Mouse (Mus musculus): ENCODE data around the gene Auts2. TPM values are rescaled to one million over a fixed set of nuclear protein-coding genes. Genes with fewer than 3 reads are reported as not detected.
A peak's percentile ranks its signal among the peaks of the same experiment; 100 is the strongest.

Gene Auts2
- polyA plus RNA-seq, 1 experiment from 2014 or later: 14.7 TPM

DNA sequence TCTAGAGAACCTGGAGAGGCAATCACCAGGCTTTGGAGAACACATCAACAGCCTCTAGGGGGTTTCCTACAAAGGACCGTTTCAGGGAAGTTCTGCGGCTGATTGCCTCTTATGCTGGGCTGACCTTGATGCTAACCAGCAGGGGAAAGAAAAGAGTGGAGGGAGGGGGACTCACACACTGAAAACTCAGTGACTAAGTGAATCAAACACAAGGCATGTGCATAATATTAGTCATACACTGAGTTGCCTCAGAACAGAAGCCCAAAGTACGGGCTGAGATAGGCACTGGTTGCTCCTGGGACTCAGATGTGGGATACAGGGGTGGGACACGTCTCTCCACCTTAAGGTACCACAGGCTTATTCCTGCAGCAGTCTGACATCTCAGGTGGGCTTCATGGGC, 667.2 kb downstream of the Auts2 start:
- Histone ChIP-seq H3K4me2 (ENCODE audit: low read depth, low read length) (no peak overlapping the region), H3K4me1 (ENCODE audit: control insufficient read depth, insufficient read depth, low read length) (no peaks in the 10 kb centered on the region), H3K27ac (ENCODE audit: low read length) (no peak overlapping the region), H3K9me3 (ENCODE audit: control insufficient read depth, low read length) (no peaks in the 10 kb centered on the region), H3K36me3 (ENCODE audit: control insufficient read depth, insufficient read depth, low read length) (no peaks in the 10 kb centered on the region), H3K27me3 (replicated peaks; ENCODE audit: control insufficient read depth, insufficient read depth, low read length) (no peaks in the 10 kb centered on the region), H3K4me3 (ENCODE audit: low read length) (no peak overlapping the region), H3K9ac (ENCODE audit: low read depth, low read length) (no peak overlapping the region)
- 82% methylated on average over 4 of the region's 4 CpGs for WGBS
- no peak for ATAC-seq

DNA sequence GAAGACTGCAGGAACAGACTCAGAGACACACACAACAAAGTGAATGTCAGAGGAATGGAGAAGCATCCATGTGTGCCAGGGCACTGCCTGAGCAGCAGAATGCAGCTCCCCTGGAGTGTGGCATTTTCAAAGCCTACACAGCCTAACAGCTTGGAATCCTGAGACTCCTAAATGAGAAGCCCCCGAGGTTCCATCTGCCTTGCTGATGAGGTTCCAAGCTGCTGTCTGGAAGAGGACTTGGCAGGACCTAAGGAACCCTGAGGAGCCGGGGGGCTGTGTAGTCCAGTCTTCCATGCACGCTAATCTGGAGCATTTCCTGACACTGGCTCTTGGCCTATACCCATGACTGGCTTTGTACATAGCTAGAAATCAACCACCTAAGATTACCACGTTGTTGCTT, 670.0 kb downstream of the Auts2 start:
- H3K27me3 ChIP-seq (replicated peaks; ENCODE audit: control insufficient read depth, insufficient read depth, low read length): no peaks in the 10 kb centered on the region
- no peaks in the 10 kb centered on the region for H3K36me3 ChIP-seq (ENCODE audit: control insufficient read depth, insufficient read depth, low read length)
- WGBS: 76% methylated on average over 4 of the region's 4 CpGs
- no peak overlapping the region for H3K9ac ChIP-seq (ENCODE audit: low read depth, low read length)
- H3K4me2 ChIP-seq (ENCODE audit: low read depth, low read length): no peak overlapping the region
- no peak for ATAC-seq
- H3K9me3 ChIP-seq (ENCODE audit: control insufficient read depth, low read length): no peaks in the 10 kb centered on the region
- H3K27ac ChIP-seq (ENCODE audit: low read length): no peak overlapping the region
- H3K4me1 ChIP-seq (ENCODE audit: control insufficient read depth, insufficient read depth, low read length): no peaks in the 10 kb centered on the region
- H3K4me3 ChIP-seq (ENCODE audit: low read length): no peak overlapping the region

DNA sequence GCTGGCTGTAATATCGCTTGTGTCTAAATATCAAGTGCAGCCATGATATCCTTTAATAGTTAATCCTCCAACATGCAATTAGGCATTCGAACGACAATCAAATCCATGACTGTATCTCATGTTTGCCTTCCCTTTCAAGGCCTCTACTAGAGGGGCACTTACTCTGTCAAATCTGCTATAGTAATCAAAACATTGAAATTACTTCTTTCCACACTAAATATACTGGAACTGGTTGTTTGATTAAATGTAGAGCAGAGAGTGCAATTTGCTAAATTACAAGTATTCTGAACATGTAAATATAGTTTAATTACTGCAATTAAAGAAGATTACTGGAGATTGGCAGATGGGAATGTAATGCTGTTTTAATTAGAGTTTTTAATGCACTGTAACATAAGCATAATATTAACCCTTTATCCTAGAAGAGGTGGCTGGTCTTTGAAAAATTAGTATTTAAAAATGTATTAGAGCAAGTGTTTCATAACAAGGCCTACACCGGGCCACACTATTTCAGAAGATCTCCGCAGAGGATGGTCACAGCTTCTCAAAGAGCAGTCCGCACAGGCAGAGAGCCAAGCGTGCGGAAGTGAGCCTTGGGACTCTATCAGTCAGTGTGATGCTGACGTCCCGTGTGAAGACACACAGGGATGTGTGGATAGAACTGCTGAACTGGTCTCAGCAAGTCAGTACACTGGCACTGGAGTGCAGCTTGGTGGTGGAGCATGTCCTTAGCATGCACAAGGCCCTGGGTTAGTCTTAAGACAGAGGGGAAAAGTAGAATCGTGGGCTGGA, 673.2 kb downstream of the Auts2 start:
- H3K27ac ChIP-seq (ENCODE audit: low read length): no peak overlapping the region
- no peak overlapping the region for H3K9ac ChIP-seq (ENCODE audit: low read depth, low read length)
- H3K27me3 ChIP-seq (replicated peaks; ENCODE audit: control insufficient read depth, insufficient read depth, low read length): no peaks in the 10 kb centered on the region
- no peak overlapping the region for H3K4me2 ChIP-seq (ENCODE audit: low read depth, low read length)
- WGBS: 85% methylated on average over 11 of the region's 11 CpGs
- no peaks in the 10 kb centered on the region for H3K9me3 ChIP-seq (ENCODE audit: control insufficient read depth, low read length)
- H3K4me1 ChIP-seq (ENCODE audit: control insufficient read depth, insufficient read depth, low read length): no peaks in the 10 kb centered on the region
- no peaks in the 10 kb centered on the region for H3K36me3 ChIP-seq (ENCODE audit: control insufficient read depth, insufficient read depth, low read length)
- ATAC-seq: no peak
- no peak overlapping the region for H3K4me3 ChIP-seq (ENCODE audit: low read length)

DNA sequence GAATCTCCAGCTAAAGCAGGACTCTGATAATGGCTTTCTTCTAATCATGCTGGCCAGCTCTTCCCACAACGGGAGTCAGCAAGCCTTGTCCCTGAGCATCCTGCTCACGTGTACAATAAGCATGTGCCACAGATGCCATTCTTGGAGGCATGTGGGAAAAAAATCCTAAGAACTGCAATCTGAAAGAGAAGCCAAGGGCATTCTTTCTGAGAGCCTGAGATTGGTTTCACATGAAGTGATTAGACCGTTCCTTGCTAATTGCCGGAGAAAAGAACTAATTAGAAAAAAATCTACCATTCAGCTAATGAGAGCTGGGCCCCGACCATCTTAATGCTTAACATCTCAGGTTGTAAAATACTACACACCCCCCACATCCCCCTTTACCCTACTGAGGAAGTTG, 677.9 kb downstream of the Auts2 start:
- Histone ChIP-seq H3K27me3 (replicated peaks; ENCODE audit: control insufficient read depth, insufficient read depth, low read length) (no peaks in the 10 kb centered on the region), H3K27ac (ENCODE audit: low read length) (no peak overlapping the region), H3K4me3 (ENCODE audit: low read length) (no peak overlapping the region), H3K4me1 (ENCODE audit: control insufficient read depth, insufficient read depth, low read length) (no peaks in the 10 kb centered on the region), H3K9ac (ENCODE audit: low read depth, low read length) (no peak overlapping the region), H3K9me3 (ENCODE audit: control insufficient read depth, low read length) (no peaks in the 10 kb centered on the region), H3K36me3 (ENCODE audit: control insufficient read depth, insufficient read depth, low read length) (no peaks in the 10 kb centered on the region), H3K4me2 (ENCODE audit: low read depth, low read length) (no peak overlapping the region)
- no peak for ATAC-seq
- 83% methylated on average over 5 of the region's 5 CpGs for WGBS

DNA sequence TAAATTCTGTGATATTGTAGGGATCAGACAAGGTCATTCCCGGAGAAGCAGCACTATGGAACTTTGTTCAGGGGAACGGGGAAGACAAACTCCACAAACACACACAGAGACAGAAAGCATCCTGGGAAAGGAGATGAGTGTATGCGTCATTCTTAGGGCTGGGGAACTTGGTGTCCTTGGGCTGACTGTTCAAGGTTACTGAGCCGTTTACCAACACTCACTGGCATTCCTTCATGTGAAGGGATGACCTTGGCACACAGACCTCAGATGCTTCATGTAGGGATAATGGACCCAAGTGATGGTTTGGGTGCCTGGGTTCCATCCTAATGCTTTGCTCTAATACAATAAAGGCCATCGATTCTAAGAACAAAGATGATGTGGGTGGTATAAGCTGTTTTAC, 685.2 kb downstream of the Auts2 start:
- H3K9ac ChIP-seq (ENCODE audit: low read depth, low read length): no peak overlapping the region
- H3K9me3 ChIP-seq (ENCODE audit: control insufficient read depth, low read length): no peaks in the 10 kb centered on the region
- no peak overlapping the region for H3K27ac ChIP-seq (ENCODE audit: low read length)
- no peaks in the 10 kb centered on the region; the same call in 1 of the 2 replicates for H3K27me3 ChIP-seq (replicated peaks; ENCODE audit: control insufficient read depth, insufficient read depth, low read length)
- peaks cover 9% of the 10 kb centered on the region for H3K4me1 ChIP-seq (ENCODE audit: control insufficient read depth, insufficient read depth, low read length)
- no peaks in the 10 kb centered on the region for H3K36me3 ChIP-seq (ENCODE audit: control insufficient read depth, insufficient read depth, low read length)
- no peak for ATAC-seq
- no peak overlapping the region for H3K4me2 ChIP-seq (ENCODE audit: low read depth, low read length)
- no peak overlapping the region for H3K4me3 ChIP-seq (ENCODE audit: low read length)
- 83% methylated on average over 5 of the region's 5 CpGs for WGBS

DNA sequence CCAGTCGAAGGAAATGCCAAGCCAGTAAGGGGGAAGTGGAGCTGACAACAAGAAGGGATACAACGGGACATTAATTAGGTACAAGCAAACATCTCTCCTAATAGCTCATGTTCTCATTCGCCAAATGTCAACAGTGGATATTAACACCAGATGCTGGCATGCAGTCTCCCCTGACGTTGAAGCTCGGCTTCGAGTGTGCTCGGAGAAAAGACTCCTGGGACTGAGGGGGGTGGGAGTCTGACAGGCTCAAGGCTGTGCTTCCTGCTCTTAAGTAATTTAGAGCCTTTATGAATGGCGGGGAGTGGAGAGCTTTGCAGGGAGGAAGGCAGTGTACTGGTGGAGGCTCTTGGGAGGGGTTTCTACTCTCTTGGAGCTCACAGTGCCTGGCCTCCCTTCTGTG, 687.8 kb downstream of the Auts2 start:
- Histone ChIP-seq H3K27me3 (replicated peaks; ENCODE audit: control insufficient read depth, insufficient read depth, low read length) (no peaks in the 10 kb centered on the region; the same call in 1 of the 2 replicates), H3K4me1 (ENCODE audit: control insufficient read depth, insufficient read depth, low read length) (peaks cover 18% of the 10 kb centered on the region), H3K36me3 (ENCODE audit: control insufficient read depth, insufficient read depth, low read length) (no peaks in the 10 kb centered on the region), H3K27ac (ENCODE audit: low read length) (no peak overlapping the region), H3K9ac (ENCODE audit: low read depth, low read length) (no peak overlapping the region), H3K4me3 (ENCODE audit: low read length) (no peak overlapping the region), H3K9me3 (ENCODE audit: control insufficient read depth, low read length) (no peaks in the 10 kb centered on the region), H3K4me2 (ENCODE audit: low read depth, low read length) (no peak overlapping the region)
- no peak for ATAC-seq
- WGBS: 18% methylated on average over 8 of the region's 8 CpGs

DNA sequence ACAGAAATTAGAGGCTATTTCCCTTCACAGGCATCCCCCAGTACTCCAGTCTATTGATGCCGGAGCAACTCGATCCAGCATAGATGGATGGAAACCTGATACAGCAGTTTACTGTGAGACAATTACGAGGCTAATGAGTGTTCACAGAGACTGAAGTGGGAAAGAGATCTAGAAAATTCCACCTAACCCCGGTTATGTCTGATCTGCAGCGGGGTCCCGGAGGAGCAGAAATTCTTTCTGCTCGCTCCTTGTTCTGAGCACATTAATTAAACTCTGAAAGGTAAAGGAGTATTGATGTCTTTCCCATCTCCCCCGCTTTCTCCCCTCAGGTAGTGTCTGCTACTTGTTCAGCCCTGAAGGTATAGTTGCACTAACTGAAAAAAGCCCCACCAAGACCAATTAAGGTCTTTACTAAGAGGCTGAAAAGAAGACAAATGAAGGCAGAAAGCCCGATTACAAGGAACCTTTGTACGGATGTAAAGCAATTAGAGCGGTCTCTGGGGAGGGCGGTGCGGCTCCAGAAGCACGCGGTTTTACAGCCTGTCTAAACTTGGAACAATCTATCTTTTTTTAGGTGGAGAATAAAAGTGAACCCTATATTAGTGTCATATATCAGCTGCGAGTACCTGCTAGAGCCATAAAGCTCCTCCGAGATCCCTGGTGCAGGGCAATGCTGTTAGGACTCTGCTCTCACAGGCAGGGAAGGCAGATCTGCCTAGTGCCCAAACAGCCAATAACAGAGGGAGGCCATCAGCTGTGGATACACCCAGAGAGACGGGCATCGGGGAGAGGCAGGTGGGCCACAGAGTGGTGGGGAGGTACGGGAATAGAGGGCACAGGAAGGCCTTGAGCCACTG, 691.3 kb downstream of the Auts2 start:
- ATAC-seq: peak; percentile 95
- Histone ChIP-seq H3K27me3 (replicated peaks; ENCODE audit: control insufficient read depth, insufficient read depth, low read length) (no peaks in the 10 kb centered on the region), H3K4me2 (ENCODE audit: low read depth, low read length) (peak overlapping the region; percentile 26), H3K36me3 (ENCODE audit: control insufficient read depth, insufficient read depth, low read length) (no peaks in the 10 kb centered on the region), H3K9me3 (ENCODE audit: control insufficient read depth, low read length) (no peaks in the 10 kb centered on the region), H3K4me1 (ENCODE audit: control insufficient read depth, insufficient read depth, low read length) (peaks cover 18% of the 10 kb centered on the region), H3K9ac (ENCODE audit: low read depth, low read length) (no peak overlapping the region), H3K4me3 (ENCODE audit: low read length) (no peak overlapping the region), H3K27ac (ENCODE audit: low read length) (peak overlapping the region; percentile 71)
- 32% methylated on average over 20 of the region's 20 CpGs for WGBS

DNA sequence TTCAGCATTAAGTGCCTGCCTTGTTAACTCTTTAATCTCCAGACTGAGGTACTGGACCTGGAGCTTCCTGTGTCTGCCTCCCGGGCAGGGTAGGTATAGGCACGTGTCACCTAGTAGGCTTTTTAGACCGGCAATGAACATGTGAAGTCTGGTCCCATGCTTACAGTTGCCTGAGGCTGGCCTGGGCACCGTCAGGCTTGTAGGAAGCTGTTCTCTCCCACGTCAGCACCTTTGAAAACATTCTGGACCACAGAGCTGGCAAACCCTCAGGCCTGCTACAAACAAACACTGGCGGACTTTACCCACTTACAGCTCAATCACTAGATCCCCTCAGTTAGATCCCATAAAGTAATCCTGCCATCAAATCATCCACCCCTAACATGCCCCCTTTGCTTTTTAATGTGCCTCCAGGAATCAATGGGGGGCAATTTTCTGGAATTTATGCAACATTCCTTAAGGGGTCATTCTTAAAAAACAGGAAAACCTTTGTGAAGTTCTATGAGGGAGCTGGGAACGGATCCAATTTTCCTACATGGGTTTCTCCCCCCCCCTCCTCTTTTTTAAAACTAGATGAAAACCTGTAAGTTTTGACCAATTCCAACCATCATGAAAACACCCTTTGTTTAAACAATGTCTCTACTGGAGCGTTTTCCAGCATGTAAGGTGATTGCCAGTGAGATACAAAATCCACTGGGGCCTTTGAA, 692.4 kb downstream of the Auts2 start:
- Histone ChIP-seq H3K4me2 (ENCODE audit: low read depth, low read length) (no peak overlapping the region), H3K4me1 (ENCODE audit: control insufficient read depth, insufficient read depth, low read length) (peaks cover 13% of the 10 kb centered on the region), H3K27me3 (replicated peaks; ENCODE audit: control insufficient read depth, insufficient read depth, low read length) (no peaks in the 10 kb centered on the region), H3K9ac (ENCODE audit: low read depth, low read length) (peak overlapping the region; percentile 8; the same call in 1 of the 2 replicates), H3K9me3 (ENCODE audit: control insufficient read depth, low read length) (no peaks in the 10 kb centered on the region), H3K4me3 (ENCODE audit: low read length) (no peak overlapping the region), H3K27ac (ENCODE audit: low read length) (peak overlapping the region; percentile 25; the same call in 1 of the 2 replicates), H3K36me3 (ENCODE audit: control insufficient read depth, insufficient read depth, low read length) (no peaks in the 10 kb centered on the region)
- 63% methylated on average over 8 of the region's 8 CpGs for WGBS
- no peak for ATAC-seq

DNA sequence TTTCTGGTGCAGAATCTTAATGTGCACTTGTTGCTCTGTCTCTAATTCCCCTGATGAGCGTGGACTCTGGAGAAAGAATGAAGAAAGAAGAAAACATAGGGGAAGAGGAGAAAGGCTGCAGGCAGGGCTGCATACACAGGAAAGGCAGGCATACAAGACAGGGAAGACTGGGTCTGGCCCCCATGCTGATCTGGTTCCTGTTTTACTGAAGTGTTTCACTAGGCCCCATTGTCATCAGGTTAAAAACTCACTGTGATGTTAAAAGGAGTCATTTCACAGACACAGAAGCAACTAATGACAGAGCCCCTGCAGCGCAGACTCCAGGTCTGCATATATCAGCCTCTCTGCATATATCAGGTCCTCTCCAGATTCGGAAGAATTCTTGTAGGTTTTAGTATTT, 693.5 kb downstream of the Auts2 start:
- Histone ChIP-seq H3K4me3 (ENCODE audit: low read length) (no peak overlapping the region), H3K4me1 (ENCODE audit: control insufficient read depth, insufficient read depth, low read length) (peaks cover 10% of the 10 kb centered on the region), H3K9ac (ENCODE audit: low read depth, low read length) (no peak overlapping the region), H3K4me2 (ENCODE audit: low read depth, low read length) (no peak overlapping the region), H3K27ac (ENCODE audit: low read length) (no peak overlapping the region), H3K9me3 (ENCODE audit: control insufficient read depth, low read length) (no peaks in the 10 kb centered on the region), H3K36me3 (ENCODE audit: control insufficient read depth, insufficient read depth, low read length) (no peaks in the 10 kb centered on the region), H3K27me3 (replicated peaks; ENCODE audit: control insufficient read depth, insufficient read depth, low read length) (no peaks in the 10 kb centered on the region)
- ATAC-seq: no peak
- WGBS: 85% methylated on average over 3 of the region's 3 CpGs
